Comparison of ENCODE assay signal across 14 mouse cellular contexts in genomic region chr9:116977428-116977827, GRCm38 (mm10).
DNase-seq lines count a peak whose midpoint lies in the region; TF ChIP-seq lines count a peak whose summit lies in the region.
"Had no signal": no experiment of that assay in that cellular context is flagged by ENCODE, and none has a peak within 500 bp of the region (broad histone marks: within the 10 kb centered on the region; RNA-seq: fewer than 3 reads in every experiment).

No protein-coding gene starts in this region.

- H3K4me3 ChIP-seq in gastrocnemius, adult 2 months = no peak overlapping the region
- H3K4me3 ChIP-seq: forebrain, embryonic 12.5 days; neural tube, embryonic 12.5 days had no signal

- TF ChIP-seq CTCF in gastrocnemius, adult 2 months (IDR thresholded peaks at IDR 0.05) = peak; percentile 17; the same call in 1 of the 2 replicates

- intact Hi-C loops in gastrocnemius, adult 2 months (cut with DNase I) = no loop called here

- DNase-seq in gastrocnemius, adult 2 months = no peak
- DNase-seq in gastrocnemius, postnatal 25 days = no peak
- DNase-seq in kidney, postnatal 10 days = peak; percentile 26
- no peak for DNase-seq in kidney, postnatal 25 days
- peak; percentile 1 for DNase-seq in urinary bladder, postnatal 14 days (ENCODE audit: low spot score)
- no peak for DNase-seq in urinary bladder, adult 2 months (ENCODE audit: low spot score)
- peak; percentile 15 for DNase-seq in testis, postnatal 14 days (ENCODE audit: low spot score)
- DNase-seq in adrenal gland, postnatal 4 days (ENCODE audit: low spot score in 2 of 2) = no peak
- DNase-seq: adrenal gland, postnatal 36 days; cerebellum, adult 9-11 months; embryo, embryonic 11 days; gastrocnemius, postnatal 36 days had no signal

- H3K27ac ChIP-seq in gastrocnemius, adult 2 months = no peak overlapping the region
- H3K27ac ChIP-seq: forebrain, embryonic 12.5 days; neural tube, embryonic 12.5 days had no signal

Comparison
In these comparisons a context has a peak if more than half of its experiments do, and no peak if none do; other contexts are left out.
1. DNase-seq: peak in kidney, postnatal 10 days (single experiment), urinary bladder, postnatal 14 days (single experiment) and testis, postnatal 14 days (single experiment); none in gastrocnemius, adult 2 months (single experiment), gastrocnemius, postnatal 25 days (single experiment), kidney, postnatal 25 days (0 of 2), urinary bladder, adult 2 months (single experiment) and adrenal gland, postnatal 4 days (0 of 2).